Mouse (Mus musculus) neural tube, embryonic 15.5 days (tissue): Measurements from ENCODE around the gene Syce2. TPM values are rescaled to one million over a fixed set of nuclear protein-coding genes. Genes with fewer than 3 reads are reported as not detected.
A peak's percentile ranks its signal among the peaks of the same experiment; 100 is the strongest.

Source experiments
- ATAC-seq: fragments of 200-750 bp; cut with Nextera tagmentation; 2 replicates; pipeline ENCODE4 v1.8.0; 2017; ENCODE audit warnings: mild to moderate bottlenecking, moderate TSS enrichment, moderate library complexity; ENCODE audit not compliant: low FRiP score
- H3K27ac ChIP-seq: fragments of 300-500 bp; sonication (generic); replicated peaks from 2 replicates; pipeline ENCODE4 v1.5.1; 2015; ENCODE audit warnings: mild to moderate bottlenecking, inconsistent platforms
- H3K27me3 ChIP-seq: fragments of 300-500 bp; sonication (generic); replicated peaks from 2 replicates; pipeline ENCODE4 v1.6.1; 2015; ENCODE audit warnings: inconsistent platforms
- H3K36me3 ChIP-seq: fragments of 300-500 bp; sonication (generic); 2 replicates; pipeline ENCODE4 v1.6.1; 2015; ENCODE audit warnings: inconsistent platforms
- H3K4me1 ChIP-seq: fragments of 300-500 bp; sonication (generic); 2 replicates; pipeline ENCODE4 v1.6.1; 2015; ENCODE audit warnings: inconsistent platforms
- H3K4me2 ChIP-seq: fragments of 300-500 bp; sonication (generic); 2 replicates; pipeline ENCODE4 v1.6.1; 2015; ENCODE audit warnings: inconsistent platforms, mild to moderate bottlenecking, moderate library complexity
- H3K4me3 ChIP-seq: fragments of 300-500 bp; sonication (generic); replicated peaks from 2 replicates; pipeline ENCODE4 v1.5.1; 2015; ENCODE audit warnings: mild to moderate bottlenecking, inconsistent platforms
- H3K9ac ChIP-seq: fragments of 300-500 bp; sonication (generic); replicated peaks from 2 replicates; pipeline ENCODE4 v1.6.1; 2015; ENCODE audit warnings: mild to moderate bottlenecking, inconsistent platforms
- H3K9me3 ChIP-seq: fragments of 300-500 bp; sonication (generic); replicated peaks from 2 replicates; pipeline ENCODE4 v1.6.1; 2016; ENCODE audit warnings: inconsistent platforms
- WGBS: fragments of 180-500 bp; shearing (Covaris S2); methylation state at CpG from one replicate; pipeline ENCODE4 v1.1.7; 2015; ENCODE audit warnings: mixed read lengths; 5-methylcytosine and 5-hydroxymethylcytosine counted together
- polyA plus RNA-seq: library from polyadenylated mRNA; unstranded; fragments of >200 nt; fragmentation: Nextera tagmentation; extraction: Ambion mirVana; gene quantifications from 2 replicates; pipeline ENCODE4 v1.2.1, GENCODE M21; 2015

Gene Syce2
- polyA plus RNA-seq, 1 experiment from 2014 or later = 26.4 TPM

DNA sequence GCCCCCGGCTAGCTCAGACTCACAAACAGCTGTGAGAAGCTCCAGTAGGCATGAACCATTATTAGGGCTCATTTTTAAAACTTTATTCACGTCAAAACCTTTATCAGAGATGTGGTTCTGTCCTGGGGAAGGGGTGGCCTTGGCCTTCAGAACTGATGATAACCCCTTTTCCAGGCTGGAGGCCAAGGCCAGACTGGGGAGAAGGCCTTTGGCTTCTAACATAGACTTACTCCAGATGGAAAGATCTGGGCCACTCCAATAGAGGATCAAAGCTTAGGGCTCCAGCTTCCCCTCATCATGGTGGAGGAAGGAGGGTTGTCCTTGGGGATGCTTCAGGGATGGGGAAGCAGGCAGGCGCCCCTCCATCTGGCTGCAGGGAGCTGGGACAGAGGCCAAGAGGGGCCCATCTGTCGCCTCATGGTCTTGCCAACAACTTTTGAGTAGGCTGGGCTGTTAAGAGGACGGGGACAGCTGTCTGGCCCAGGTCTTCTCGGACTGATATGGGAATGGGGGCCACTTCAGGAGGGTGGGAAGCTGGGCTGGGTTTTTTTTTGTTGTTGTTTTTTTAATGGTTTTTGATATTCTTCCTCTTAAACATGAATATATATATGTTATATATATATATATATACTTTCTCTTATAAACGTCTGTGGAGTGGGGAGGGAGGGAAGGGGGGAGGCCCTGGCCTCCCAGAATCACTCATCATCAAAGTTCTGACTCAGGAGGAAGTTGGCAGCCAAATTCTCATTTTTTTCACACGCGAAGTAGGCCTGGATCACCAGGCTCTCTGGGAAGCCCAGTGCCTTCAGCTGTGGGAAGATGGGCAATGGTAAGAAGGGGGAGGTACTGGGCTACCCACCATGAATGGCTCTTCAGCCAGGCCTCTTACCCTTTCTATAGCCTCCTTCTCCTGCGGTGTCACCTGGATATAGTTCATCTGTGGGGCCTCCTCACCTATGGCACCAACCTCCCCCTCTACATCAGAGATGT, 36.8 kb upstream of the Syce2 start:
- no peaks in the 10 kb centered on the region for H3K9me3 ChIP-seq
- 61% methylated on average over 10 of the region's 10 CpGs for WGBS
- peaks cover 51% of the 10 kb centered on the region for H3K4me1 ChIP-seq
- no peak overlapping the region for H3K9ac ChIP-seq
- no peak overlapping the region for H3K4me3 ChIP-seq
- H3K36me3 ChIP-seq = peaks cover 51% of the 10 kb centered on the region
- no peak for ATAC-seq
- peak overlapping the region; percentile 38; the same call in 1 of the 2 replicates for H3K27ac ChIP-seq
- H3K4me2 ChIP-seq = no peak overlapping the region
- no peaks in the 10 kb centered on the region for H3K27me3 ChIP-seq

DNA sequence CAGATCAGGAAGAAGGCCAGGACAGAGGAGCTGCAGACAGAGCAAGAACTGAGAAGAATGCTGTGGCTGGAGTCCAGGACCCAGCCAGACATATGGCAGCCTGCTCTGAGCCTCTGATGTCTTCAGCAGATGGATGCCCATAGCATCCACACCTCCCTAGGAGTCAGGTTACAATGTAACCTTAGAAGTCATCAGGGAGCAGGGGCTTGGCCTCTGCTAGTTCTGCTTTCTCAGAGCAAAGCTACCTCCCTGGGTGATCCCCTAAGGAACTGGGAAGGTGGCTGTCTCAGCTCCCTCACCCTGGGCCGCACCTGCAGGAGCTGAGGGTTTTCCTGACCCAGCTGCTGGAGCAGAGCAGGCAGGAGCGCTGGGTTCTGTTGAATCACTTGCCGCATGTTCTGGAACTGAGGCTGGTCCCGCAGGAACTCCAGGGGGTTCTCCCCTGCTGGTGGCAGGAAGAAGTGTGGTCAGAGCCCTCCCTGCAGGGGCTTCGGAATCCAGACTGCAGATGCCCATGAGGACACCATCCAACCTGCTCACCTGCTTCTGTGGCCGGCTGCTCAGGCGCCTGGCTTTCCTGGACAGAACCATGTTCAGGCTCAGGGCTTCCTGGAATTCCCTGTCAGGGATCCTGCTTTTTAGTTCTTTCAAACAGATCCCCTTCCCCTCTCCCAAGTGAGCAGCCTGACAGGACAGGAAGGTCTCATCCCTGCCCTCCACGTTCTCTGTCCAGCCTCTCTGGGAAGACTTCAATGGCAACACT, 34.6 kb upstream of the Syce2 start:
- Histone ChIP-seq H3K9me3 (no peaks in the 10 kb centered on the region), H3K27ac (no peak overlapping the region), H3K36me3 (peaks cover 63% of the 10 kb centered on the region), H3K4me3 (no peak overlapping the region), H3K9ac (no peak overlapping the region), H3K4me2 (no peak overlapping the region), H3K27me3 (no peaks in the 10 kb centered on the region), H3K4me1 (peaks cover 55% of the 10 kb centered on the region)
- WGBS = 72% methylated on average over 8 of the region's 8 CpGs
- ATAC-seq = no peak

DNA sequence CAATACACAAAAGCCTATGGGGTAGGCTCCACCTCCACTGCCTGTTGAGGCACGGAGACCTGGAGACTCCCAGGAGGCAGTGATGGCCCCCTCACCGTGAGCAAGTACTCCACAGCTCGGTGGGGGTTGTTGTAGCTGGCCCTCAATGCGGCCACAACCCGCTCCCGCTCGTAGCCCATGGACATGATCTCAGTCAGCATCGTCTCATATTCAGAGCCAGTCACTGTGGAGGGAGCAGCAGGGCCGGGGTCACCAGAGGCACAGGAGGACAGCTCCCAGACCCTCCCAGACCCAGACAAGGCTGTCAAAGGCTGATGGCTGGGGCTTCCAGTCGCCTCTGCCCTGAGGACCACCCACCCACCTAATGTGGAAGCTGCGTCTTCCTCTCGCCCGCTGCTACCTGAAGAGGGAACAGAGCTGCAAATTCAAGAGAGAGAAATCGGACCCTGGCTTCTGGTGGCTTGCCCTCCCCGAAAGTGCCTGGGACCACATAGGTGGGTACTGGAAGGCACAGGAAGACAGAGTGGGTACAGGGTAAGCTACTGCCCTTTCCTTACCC, 33.9 kb upstream of the Syce2 start:
- WGBS = 84% methylated on average over 15 of the region's 15 CpGs
- no peak overlapping the region for H3K27ac ChIP-seq
- no peak for ATAC-seq
- H3K4me1 ChIP-seq = peaks cover 58% of the 10 kb centered on the region
- no peaks in the 10 kb centered on the region for H3K27me3 ChIP-seq
- no peaks in the 10 kb centered on the region for H3K9me3 ChIP-seq
- no peak overlapping the region for H3K9ac ChIP-seq
- no peak overlapping the region for H3K4me3 ChIP-seq
- peaks cover 70% of the 10 kb centered on the region for H3K36me3 ChIP-seq
- H3K4me2 ChIP-seq = no peak overlapping the region

DNA sequence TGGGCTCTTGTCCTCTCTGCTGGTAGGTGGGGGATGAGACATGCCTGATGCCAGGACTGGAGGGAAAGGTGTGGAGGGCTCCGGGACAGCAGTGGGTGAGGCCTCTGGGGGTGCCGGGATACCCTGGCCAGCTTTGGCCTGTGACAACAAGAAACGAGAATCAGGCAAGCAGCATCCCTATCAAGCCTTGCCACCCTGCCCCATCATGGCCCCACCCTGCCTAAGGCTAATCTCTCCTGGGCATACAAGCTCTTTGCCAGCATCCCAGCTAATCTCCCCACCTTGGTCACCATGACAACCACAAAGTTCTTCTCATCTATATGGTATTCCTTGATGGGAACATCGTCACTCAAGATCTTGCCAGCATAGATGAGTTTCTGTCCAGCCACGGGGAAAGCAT, 33.4 kb upstream of the Syce2 start:
- Histone ChIP-seq H3K4me1 (peaks cover 58% of the 10 kb centered on the region), H3K36me3 (peaks cover 75% of the 10 kb centered on the region), H3K27me3 (no peaks in the 10 kb centered on the region), H3K9me3 (no peaks in the 10 kb centered on the region), H3K9ac (no peak overlapping the region), H3K4me2 (no peak overlapping the region), H3K27ac (no peak overlapping the region), H3K4me3 (no peak overlapping the region)
- no peak for ATAC-seq
- WGBS = 89% methylated on average over 5 of the region's 5 CpGs

DNA sequence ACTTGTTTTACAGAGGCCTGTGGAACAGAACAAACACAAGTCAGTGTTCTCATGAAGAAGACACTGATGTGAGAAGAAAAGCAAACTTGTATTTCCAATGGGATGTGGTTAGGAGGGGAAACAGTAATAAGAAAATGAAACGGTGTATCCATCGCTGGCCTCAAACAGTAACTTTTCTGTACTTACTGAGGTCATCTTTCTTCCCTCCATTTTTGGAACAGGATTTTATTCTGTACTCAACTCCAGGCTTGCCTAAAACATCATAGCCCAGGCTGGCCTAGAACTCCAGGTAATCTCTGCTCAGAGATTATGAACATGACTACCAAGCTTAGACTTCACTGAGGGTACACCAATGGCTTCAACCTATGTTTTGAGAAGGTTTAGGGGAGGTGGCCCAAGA, 32.5 kb upstream of the Syce2 start:
- H3K4me1 ChIP-seq = peaks cover 63% of the 10 kb centered on the region
- H3K27me3 ChIP-seq = no peaks in the 10 kb centered on the region
- H3K4me3 ChIP-seq = peak overlapping the region; percentile 74
- no peak for ATAC-seq
- no peak overlapping the region; the same call in 1 of the 2 replicates for H3K27ac ChIP-seq
- peak overlapping the region; percentile 74; the same call in 1 of the 2 replicates for H3K9ac ChIP-seq
- no peaks in the 10 kb centered on the region for H3K9me3 ChIP-seq
- peaks cover 77% of the 10 kb centered on the region for H3K36me3 ChIP-seq
- WGBS = 100% methylated on average over 2 of the region's 2 CpGs
- H3K4me2 ChIP-seq = peak overlapping the region; percentile 64

DNA sequence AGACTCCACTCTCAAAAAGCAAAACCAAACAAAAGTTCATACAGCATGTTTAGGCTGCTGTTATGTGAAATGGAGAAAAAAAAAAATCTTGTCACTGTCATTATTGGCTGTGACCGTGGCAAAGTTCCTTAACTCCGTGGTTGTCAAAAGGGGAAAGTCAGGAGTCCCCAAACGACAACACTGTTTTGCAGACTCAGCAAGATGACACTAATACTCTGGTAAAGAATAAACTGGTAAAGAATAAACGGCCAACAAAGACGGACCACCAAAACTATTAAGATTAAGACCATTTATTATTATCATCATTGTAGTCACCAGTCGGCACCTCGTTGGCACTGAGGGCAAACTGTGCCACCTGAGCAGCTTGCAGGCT, 32.0 kb upstream of the Syce2 start:
- no peak for ATAC-seq
- Histone ChIP-seq H3K9me3 (no peaks in the 10 kb centered on the region), H3K27me3 (no peaks in the 10 kb centered on the region), H3K4me2 (peak overlapping the region; percentile 64), H3K4me3 (peak overlapping the region; percentile 74), H3K36me3 (peaks cover 77% of the 10 kb centered on the region), H3K9ac (peak overlapping the region; percentile 74), H3K4me1 (peaks cover 63% of the 10 kb centered on the region), H3K27ac (peak overlapping the region; percentile 91)
- 3% methylated on average over 7 of the region's 7 CpGs for WGBS

DNA sequence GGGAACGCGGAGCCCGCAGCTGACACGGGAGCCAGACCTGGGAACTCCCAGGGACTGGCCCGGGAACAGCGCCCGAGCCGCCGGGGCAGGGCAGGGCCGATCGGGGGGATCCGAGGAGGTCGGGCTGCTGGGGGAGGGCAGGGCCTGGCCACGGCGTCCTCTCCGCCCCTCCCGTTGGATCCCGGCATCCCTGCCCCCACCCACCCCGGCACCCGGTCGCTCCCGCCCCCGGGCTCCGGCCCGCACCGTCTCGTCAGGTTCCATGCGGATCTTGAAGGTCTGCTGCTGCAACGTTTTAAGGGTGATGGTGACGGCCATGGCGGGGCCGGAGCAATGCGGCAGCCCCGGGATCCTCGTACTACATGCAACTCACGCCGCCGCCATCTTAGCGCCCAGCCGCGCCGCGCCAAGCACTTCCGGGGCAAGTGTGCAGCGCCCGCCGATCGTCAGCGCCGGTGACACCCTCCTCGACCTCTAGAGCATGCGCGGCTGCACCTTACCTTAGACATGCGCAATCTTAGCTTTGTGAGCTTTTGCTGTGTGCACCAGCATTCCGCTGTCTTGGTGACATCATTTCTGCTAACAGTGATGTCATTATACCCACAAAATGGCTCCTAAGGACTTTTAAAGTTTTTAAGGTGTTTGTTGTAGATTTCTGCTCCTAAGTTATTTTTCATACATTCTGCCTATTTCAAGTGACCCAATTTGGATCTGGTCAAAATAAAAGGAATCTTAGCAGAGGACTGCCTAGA, 31.5 kb upstream of the Syce2 start, which contains the start of gene Rad23a:
Gene Rad23a (minus strand): TSS at position 418 of the 752 bp plus-strand sequence.
- H3K27me3 ChIP-seq = no peaks in the 10 kb centered on the region
- WGBS = under 1% methylated on average over 54 of the region's 55 CpGs
- H3K4me1 ChIP-seq = peaks cover 65% of the 10 kb centered on the region
- peaks cover 77% of the 10 kb centered on the region for H3K36me3 ChIP-seq
- H3K4me2 ChIP-seq = peak within 1 kb of the TSS; percentile 64
- ATAC-seq = peak; percentile 96
- H3K9me3 ChIP-seq = no peaks in the 10 kb centered on the region
- H3K9ac ChIP-seq = peak within 1 kb of the TSS; percentile 74
- H3K27ac ChIP-seq = peak within 1 kb of the TSS; percentile 91
- H3K4me3 ChIP-seq = peak within 1 kb of the TSS; percentile 74

DNA sequence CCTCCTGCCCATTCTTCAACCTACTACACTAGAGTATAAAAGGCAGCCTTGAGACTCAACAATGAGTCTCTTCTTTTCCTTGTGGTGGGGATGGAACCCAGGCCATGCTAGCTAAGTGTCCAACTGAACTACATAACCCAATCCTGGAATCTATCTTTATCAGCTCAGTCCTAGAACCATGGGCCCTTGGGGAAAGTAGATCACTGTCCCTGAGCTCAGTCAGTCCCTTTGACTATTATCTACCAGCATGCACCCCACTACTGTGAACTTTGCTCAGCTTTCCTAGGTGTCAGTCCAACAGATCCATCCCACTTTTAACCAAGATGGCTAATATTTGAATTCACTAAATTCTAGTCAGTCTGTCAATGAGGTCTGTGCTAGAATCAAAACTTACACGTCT, 30.4 kb upstream of the Syce2 start:
- Histone ChIP-seq H3K9ac (no peak overlapping the region), H3K4me1 (peaks cover 57% of the 10 kb centered on the region), H3K36me3 (peaks cover 67% of the 10 kb centered on the region), H3K4me3 (no peak overlapping the region), H3K9me3 (no peaks in the 10 kb centered on the region), H3K27ac (no peak overlapping the region), H3K4me2 (no peak overlapping the region), H3K27me3 (no peaks in the 10 kb centered on the region)
- 83% methylated on average over 1 of the region's 1 CpGs for WGBS
- ATAC-seq = no peak

DNA sequence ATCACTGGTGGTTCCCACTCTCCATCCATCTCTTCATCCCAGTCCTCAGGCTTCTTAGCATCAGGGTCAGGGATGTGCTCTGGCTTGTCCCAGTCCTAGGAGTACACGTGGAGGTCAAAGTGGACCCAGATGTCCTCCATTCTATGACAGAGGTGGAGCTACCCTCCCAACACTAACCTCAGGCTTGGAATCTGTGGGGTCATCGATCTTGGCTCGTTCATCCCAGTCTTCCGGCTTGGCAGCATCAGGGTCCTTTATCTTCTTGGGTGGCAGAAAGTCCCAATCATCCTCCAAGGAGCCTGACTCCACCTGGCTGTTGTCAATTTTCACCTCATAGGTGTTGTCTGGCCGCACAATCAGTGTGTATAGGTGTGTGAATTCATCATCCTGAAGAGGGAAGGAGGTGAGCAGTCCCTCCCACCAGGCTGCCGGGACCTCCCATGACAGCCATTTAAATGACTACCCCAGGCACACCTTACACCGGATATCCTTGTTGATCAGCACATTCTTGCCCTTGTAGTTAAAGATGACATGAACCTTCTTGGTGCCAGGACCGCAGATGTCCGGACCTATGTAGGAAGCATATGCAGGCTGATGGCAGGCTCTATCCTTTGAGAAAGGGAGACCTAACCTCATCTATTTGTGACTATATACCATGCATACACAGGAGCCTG, 27.4 kb upstream of the Syce2 start:
- H3K27me3 ChIP-seq = no peaks in the 10 kb centered on the region
- peak overlapping the region; percentile 77 for H3K4me2 ChIP-seq
- peak overlapping the region; percentile 63 for H3K4me3 ChIP-seq
- no peaks in the 10 kb centered on the region for H3K9me3 ChIP-seq
- H3K4me1 ChIP-seq = peaks cover 51% of the 10 kb centered on the region
- H3K36me3 ChIP-seq = peaks cover 42% of the 10 kb centered on the region
- peak overlapping the region; percentile 54; the same call in 1 of the 2 replicates for H3K27ac ChIP-seq
- WGBS = 89% methylated on average over 9 of the region's 9 CpGs
- no peak for ATAC-seq
- peak overlapping the region; percentile 89; the same call in 1 of the 2 replicates for H3K9ac ChIP-seq

DNA sequence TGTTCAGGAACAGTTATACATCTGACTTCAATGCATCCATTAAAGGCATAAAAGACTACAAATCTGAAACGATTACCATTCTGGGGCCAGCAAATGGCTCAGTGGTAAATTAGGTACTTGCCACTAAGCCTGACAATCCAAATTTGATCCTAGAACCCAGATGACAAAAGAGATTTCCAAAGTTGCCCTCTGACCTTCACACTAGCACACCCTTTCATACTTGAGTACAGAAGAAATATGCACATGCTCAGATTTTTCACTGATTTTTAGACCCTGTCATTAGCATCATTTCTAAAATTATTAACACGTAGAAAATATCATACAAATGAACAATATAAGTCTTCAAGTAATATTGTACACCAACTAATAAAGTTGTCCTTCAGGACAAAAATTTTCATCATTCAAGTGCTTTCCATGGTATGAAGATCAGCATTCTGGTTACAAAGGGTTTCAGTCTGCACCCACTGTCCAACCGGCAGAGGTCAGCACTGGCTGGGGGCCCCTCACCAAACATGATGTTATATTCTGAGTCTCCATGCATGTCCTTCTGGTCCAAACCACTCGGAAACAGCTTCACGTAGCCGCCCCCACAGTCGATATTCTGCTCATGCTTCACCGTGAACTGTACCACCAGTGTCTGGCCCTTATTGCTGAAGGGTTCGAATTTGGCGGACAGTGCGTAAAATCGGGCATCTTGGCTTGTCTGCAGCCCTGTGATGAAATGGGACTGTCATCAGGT, 26.4 kb upstream of the Syce2 start:
- Histone ChIP-seq H3K4me2 (peak overlapping the region; percentile 77), H3K27ac (peak overlapping the region; percentile 83), H3K27me3 (no peaks in the 10 kb centered on the region), H3K4me1 (peaks cover 48% of the 10 kb centered on the region), H3K36me3 (peaks cover 42% of the 10 kb centered on the region), H3K9me3 (no peaks in the 10 kb centered on the region), H3K4me3 (peak overlapping the region; percentile 63), H3K9ac (peak overlapping the region; percentile 89)
- no peak for ATAC-seq
- WGBS = 17% methylated on average over 12 of the region's 12 CpGs
